Mouse (Mus musculus) naive thymus-derived CD4-positive, alpha-beta T cell, adult 5 months (primary cell): Measurements from ENCODE around the gene Olfr480. TPM values are rescaled to one million over a fixed set of nuclear protein-coding genes. Genes with fewer than 3 reads are reported as not detected.

Experiments used
- polyA plus RNA-seq: library from polyadenylated mRNA; unstranded; fragments of 100-300 nt; shearing (Covaris generic); gene quantifications from one replicate; pipeline ENCODE4 v1.2.1, GENCODE M21; 2017

Olfr480 gene
- not detected for polyA plus RNA-seq

GRCm38 (mm10) chr7:108067246-108067645 is at the start of gene Olfr480:
TSS of gene Olfr480 (minus strand) at chr7:108067346.

GRCm38 (mm10) chr7:108100549-108100948 is 33.4 kb upstream of the Olfr480 start, which contains the start of gene Olfr483:
TSS of gene Olfr483 (plus strand) at chr7:108100849.

GRCm38 (mm10) chr7:108097486-108097885 is 30.3 kb upstream of the Olfr480 start, which contains the start of gene Olfr482:
TSS of gene Olfr482 (minus strand) at chr7:108097586.

GRCm38 (mm10) chr7:108079555-108079954 is 12.4 kb upstream of the Olfr480 start, which contains the start of gene Olfr481:
TSS of gene Olfr481 (plus strand) at chr7:108079855.

GRCm38 (mm10) chr7:108050393-108050792 is 16.8 kb downstream of the Olfr480 start, which contains the start of gene Olfr479:
TSS of gene Olfr479 (plus strand) at chr7:108050693.

GRCm38 (mm10) chr7:108033889-108034288 is 33.3 kb downstream of the Olfr480 start, which contains the start of gene Olfr478:
TSS of gene Olfr478 (minus strand) at chr7:108033989.

Other genes starting within 250 kb of the Olfr480 start
- not detected for gene Olfr469, start 241.8 kb downstream of the Olfr480 start, polyA plus RNA-seq
- gene Olfr470, start 219.9 kb downstream of the Olfr480 start, polyA plus RNA-seq, result not detected
- gene Olfr472, start 169.4 kb downstream of the Olfr480 start, polyA plus RNA-seq, result 0.11 TPM
- not detected for gene Olfr473, start 136.9 kb downstream of the Olfr480 start, polyA plus RNA-seq
- gene Olfr474, start 112.7 kb downstream of the Olfr480 start, polyA plus RNA-seq, result not detected
- gene Olfr476, start 102.5 kb downstream of the Olfr480 start, polyA plus RNA-seq, result not detected
- gene Olfr477, start 80.7 kb downstream of the Olfr480 start, polyA plus RNA-seq, result not detected
- not detected for gene Olfr478, start 33.4 kb downstream of the Olfr480 start, polyA plus RNA-seq
- not detected for gene Olfr479, start 16.7 kb downstream of the Olfr480 start, polyA plus RNA-seq
- gene Olfr481, start 12.5 kb upstream of the Olfr480 start, polyA plus RNA-seq, result not detected
- not detected for gene Olfr482, start 30.2 kb upstream of the Olfr480 start, polyA plus RNA-seq
- gene Olfr483, start 33.5 kb upstream of the Olfr480 start, polyA plus RNA-seq, result not detected
- not detected for gene Olfr484, start 60.1 kb upstream of the Olfr480 start, polyA plus RNA-seq
- not detected for gene Olfr485, start 92.5 kb upstream of the Olfr480 start, polyA plus RNA-seq
- gene Olfr486, start 105.4 kb upstream of the Olfr480 start, polyA plus RNA-seq, result not detected
- not detected for gene Olfr487, start 147.3 kb upstream of the Olfr480 start, polyA plus RNA-seq
- gene Olfr488, start 191.0 kb upstream of the Olfr480 start, polyA plus RNA-seq, result not detected
- 0.50 TPM for gene Olfr490, start 221.6 kb upstream of the Olfr480 start, polyA plus RNA-seq
- not detected for gene Olfr491, start 246.1 kb upstream of the Olfr480 start, polyA plus RNA-seq